In the genomic region with DNA sequence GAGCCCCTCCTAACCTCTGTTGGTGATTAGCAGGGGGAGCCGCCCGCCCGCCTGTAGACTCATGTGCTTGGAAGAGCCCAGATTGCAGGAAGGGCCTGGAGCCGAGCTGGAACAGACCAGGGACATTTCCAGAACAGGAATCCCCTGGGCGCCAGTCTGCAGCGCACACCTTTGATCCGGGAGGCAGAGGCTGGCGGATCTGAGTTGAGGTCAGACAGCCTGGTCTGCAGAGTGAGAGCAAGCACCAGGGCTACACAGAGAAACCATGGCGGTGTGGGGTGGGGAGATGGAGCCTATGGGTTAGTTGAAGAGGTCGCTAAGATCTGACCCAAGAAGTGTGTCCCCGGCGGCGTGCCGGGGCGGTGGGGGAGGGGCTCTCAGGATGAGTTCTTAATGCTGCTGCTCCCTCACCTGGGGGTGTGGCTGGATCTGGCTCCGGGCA, we compare ENCODE assay signal across 8 mouse cellular contexts. TPM values are rescaled to one million over a fixed set of nuclear protein-coding genes. Genes with fewer than 3 reads are reported as not detected.
DNase-seq lines count a peak whose midpoint lies in the region; ATAC-seq lines count a peak whose summit lies in the region.

No protein-coding gene starts in this region.

- no peak overlapping the region for H3K4me2 ChIP-seq in hindbrain, embryonic 16.5 days (ENCODE audit: low read length)

- peak overlapping the region; percentile 16; the same call in 1 of the 2 replicates for H3K4me3 ChIP-seq in hindbrain, embryonic 10.5 days
- no peak overlapping the region for H3K4me3 ChIP-seq in hindbrain, embryonic 16.5 days (ENCODE audit: low read length)
- peak overlapping the region; percentile 38 for H3K4me3 ChIP-seq in heart, embryonic 10.5 days

- H3K36me3 ChIP-seq in hindbrain, embryonic 10.5 days = no peaks in the 10 kb centered on the region
- no peaks in the 10 kb centered on the region for H3K36me3 ChIP-seq in hindbrain, embryonic 16.5 days (ENCODE audit: control insufficient read depth, insufficient read depth, low read length)
- H3K36me3 ChIP-seq in heart, embryonic 10.5 days = no peaks in the 10 kb centered on the region

- no peaks in the 10 kb centered on the region for H3K9me3 ChIP-seq in hindbrain, embryonic 10.5 days
- H3K9me3 ChIP-seq in hindbrain, embryonic 16.5 days (ENCODE audit: control insufficient read depth, low read length) = no peaks in the 10 kb centered on the region
- H3K9me3 ChIP-seq in heart, embryonic 10.5 days = no peaks in the 10 kb centered on the region

- WGBS in hindbrain, embryonic 10.5 days = 15% methylated on average over 16 of the region's 16 CpGs
- 30% methylated on average over 16 of the region's 16 CpGs for WGBS in hindbrain, embryonic 16.5 days
- WGBS in heart, embryonic 10.5 days = 5% methylated on average over 16 of the region's 16 CpGs

- peak overlapping the region; percentile 70; the same call in 1 of the 2 replicates for H3K27ac ChIP-seq in hindbrain, embryonic 10.5 days
- H3K27ac ChIP-seq in hindbrain, embryonic 16.5 days (ENCODE audit: low read depth, low read length) = no peak overlapping the region
- H3K27ac ChIP-seq in heart, embryonic 10.5 days = peak overlapping the region; percentile 81

- peaks cover 5% of the 10 kb centered on the region; the same call in 1 of the 2 replicates for H3K27me3 ChIP-seq in hindbrain, embryonic 10.5 days (ENCODE audit: insufficient read depth, poor library complexity, severe bottlenecking)
- H3K27me3 ChIP-seq in hindbrain, embryonic 16.5 days (replicated peaks; ENCODE audit: control insufficient read depth, insufficient read depth, low read length) = no peaks in the 10 kb centered on the region
- peaks cover 4% of the 10 kb centered on the region; the same call in 1 of the 2 replicates for H3K27me3 ChIP-seq in heart, embryonic 10.5 days (ENCODE audit: insufficient read depth, poor library complexity, severe bottlenecking)

- no peak overlapping the region for H3K9ac ChIP-seq in hindbrain, embryonic 16.5 days (ENCODE audit: low read depth, low read length)

- H3K4me1 ChIP-seq in hindbrain, embryonic 10.5 days (replicated peaks) = peaks cover 82% of the 10 kb centered on the region
- peaks cover 43% of the 10 kb centered on the region for H3K4me1 ChIP-seq in hindbrain, embryonic 16.5 days (ENCODE audit: control insufficient read depth, insufficient read depth, low read depth, low read length)
- peaks cover 82% of the 10 kb centered on the region for H3K4me1 ChIP-seq in heart, embryonic 10.5 days

- no peak for DNase-seq in hindbrain, embryonic 10.5 days (ENCODE audit: low spot score)
- peak; percentile 57 for DNase-seq in R1 (ENCODE audit: low read depth, low spot score)
- DNase-seq in heart, embryonic 10.5 days (ENCODE audit: low spot score) = no peak
- peak; percentile 67 to 88 for DNase-seq in kidney, postnatal 25 days
- DNase-seq in retina, postnatal 1 day = no peak
- DNase-seq in ovary, postnatal 10 days (ENCODE audit: low spot score) = no peak

- ATAC-seq in hindbrain, embryonic 16.5 days = no peak
- ATAC-seq in erythroblast, adult 5-6 weeks (replicated peaks; ENCODE audit: low FRiP score, poor library complexity, severe bottlenecking) = no peak

RNA-seq across cellular contexts. Expression of a gene that starts 25.0 kb away (rescaled TPM):
- 1,124 and 1,374 TPM in 2 replicates for polyA plus RNA-seq in hindbrain, embryonic 10.5 days (2016; fragmentation: Nextera tagmentation; extraction: Ambion mirVana)
- polyA plus RNA-seq in hindbrain, embryonic 16.5 days (2015; fragmentation: Nextera tagmentation; extraction: Ambion mirVana) = 814 and 834 TPM in 2 replicates
- polyA plus RNA-seq in heart, embryonic 10.5 days (2016; fragmentation: Nextera tagmentation; extraction: Ambion mirVana) = 1,223 and 1,345 TPM in 2 replicates
- 681 and 822 TPM in 2 replicates for total RNA-seq in erythroblast, adult 5-6 weeks (2015; ENCODE audit: low replicate concordance)
- 339 and 478 TPM in 2 replicates for total RNA-seq in erythroblast, adult 5-6 weeks (2017; ENCODE audit: low replicate concordance)

RNA-seq across cellular contexts. Expression of a gene that starts 27.8 kb away (rescaled TPM):
- polyA plus RNA-seq in hindbrain, embryonic 10.5 days (2016; fragmentation: Nextera tagmentation; extraction: Ambion mirVana) = 32.6 and 42.6 TPM in 2 replicates
- polyA plus RNA-seq in hindbrain, embryonic 16.5 days (2015; fragmentation: Nextera tagmentation; extraction: Ambion mirVana) = 19.1 and 23.9 TPM in 2 replicates
- 30.3 and 31.9 TPM in 2 replicates for polyA plus RNA-seq in heart, embryonic 10.5 days (2016; fragmentation: Nextera tagmentation; extraction: Ambion mirVana)
- total RNA-seq in erythroblast, adult 5-6 weeks (2015; ENCODE audit: low replicate concordance) = 18.8 and 38.5 TPM in 2 replicates
- total RNA-seq in erythroblast, adult 5-6 weeks (2017; ENCODE audit: low replicate concordance) = 14.8 and 57.5 TPM in 2 replicates

RNA-seq across cellular contexts. Expression of a gene that starts 30.7 kb away (rescaled TPM):
- polyA plus RNA-seq in hindbrain, embryonic 10.5 days (2016; fragmentation: Nextera tagmentation; extraction: Ambion mirVana) = 56.9 and 57.5 TPM in 2 replicates
- polyA plus RNA-seq in hindbrain, embryonic 16.5 days (2015; fragmentation: Nextera tagmentation; extraction: Ambion mirVana) = 32.2 and 39.3 TPM in 2 replicates
- 47.8 and 49.8 TPM in 2 replicates for polyA plus RNA-seq in heart, embryonic 10.5 days (2016; fragmentation: Nextera tagmentation; extraction: Ambion mirVana)
- total RNA-seq in erythroblast, adult 5-6 weeks (2015; ENCODE audit: low replicate concordance) = 9.4 and 10.9 TPM in 2 replicates
- total RNA-seq in erythroblast, adult 5-6 weeks (2017; ENCODE audit: low replicate concordance) = 14.2 and 21.3 TPM in 2 replicates

RNA-seq across cellular contexts. Expression of a gene that starts 49.8 kb away (rescaled TPM):
- 17.2 and 17.3 TPM in 2 replicates for polyA plus RNA-seq in hindbrain, embryonic 10.5 days (2016; fragmentation: Nextera tagmentation; extraction: Ambion mirVana)
- polyA plus RNA-seq in hindbrain, embryonic 16.5 days (2015; fragmentation: Nextera tagmentation; extraction: Ambion mirVana) = 24.8 and 26.8 TPM in 2 replicates
- polyA plus RNA-seq in heart, embryonic 10.5 days (2016; fragmentation: Nextera tagmentation; extraction: Ambion mirVana) = 18.7 and 19.0 TPM in 2 replicates
- 3.1 and 5.9 TPM in 2 replicates for total RNA-seq in erythroblast, adult 5-6 weeks (2015; ENCODE audit: low replicate concordance)
- 0.60 and 2.0 TPM in 2 replicates for total RNA-seq in erythroblast, adult 5-6 weeks (2017; ENCODE audit: low replicate concordance)

Comparison
In these comparisons a context has a peak if more than half of its experiments do, and no peak if none do; other contexts are left out.
1. DNase-seq: peak in R1 (single experiment) and kidney, postnatal 25 days (2 of 2); none in hindbrain, embryonic 10.5 days (single experiment), heart, embryonic 10.5 days (single experiment), retina, postnatal 1 day (single experiment) and ovary, postnatal 10 days (single experiment).